Mouse (Mus musculus) large intestine, adult 2 months (tissue): ENCODE measurements around the gene Clic6. TPM values are rescaled to one million over a fixed set of nuclear protein-coding genes. Genes with fewer than 3 reads are reported as not detected.
"Not testable (repeated sequence)": the region's sequence is repeated elsewhere in the genome, so short reads cannot be mapped to it uniquely, and the experiment has no call there.

ENCODE experiments used
- DNase-seq: peaks from one replicate; pipeline ENCODE4 v3.0.0-alpha.2; 2012; ENCODE audit warnings: low read depth, low spot score
- WGBS: fragments of 180-500 bp; shearing (Covaris S2); methylation state at CpG from one replicate; pipeline ENCODE4 v1.1.7; 2018; 5-methylcytosine and 5-hydroxymethylcytosine counted together
- polyA plus RNA-seq: library from polyadenylated mRNA; depleted of rRNA; stranded (reverse); fragments of >200 nt; gene quantifications from 2 replicates; pipeline ENCODE4 v1.2.3, GENCODE M21; 2012

The Clic6 gene
- polyA plus RNA-seq, 1 experiment, result 5.7 TPM

DNA sequence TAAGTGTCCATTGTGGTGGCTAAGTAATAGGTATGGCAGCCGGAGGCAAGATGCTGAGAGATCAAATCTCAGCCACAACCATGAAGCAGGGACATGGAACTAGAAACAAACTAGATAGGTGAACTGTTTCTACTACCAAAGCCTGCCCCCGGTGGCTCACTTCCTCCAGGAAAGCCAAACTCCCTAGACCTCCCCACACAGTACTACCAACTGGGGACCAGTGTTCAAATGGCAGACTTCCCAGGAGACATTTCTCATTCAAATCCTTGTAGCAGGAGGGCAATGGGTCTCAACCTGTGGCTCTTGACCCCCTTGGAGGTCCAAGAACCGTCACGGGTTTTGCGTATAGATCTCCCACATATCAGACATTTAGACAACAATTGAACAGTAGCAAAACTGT lies 18.5 kb upstream of the Clic6 start:
- DNase-seq, result no peak
- 80% methylated on average over 5 of the region's 5 CpGs for WGBS

DNA sequence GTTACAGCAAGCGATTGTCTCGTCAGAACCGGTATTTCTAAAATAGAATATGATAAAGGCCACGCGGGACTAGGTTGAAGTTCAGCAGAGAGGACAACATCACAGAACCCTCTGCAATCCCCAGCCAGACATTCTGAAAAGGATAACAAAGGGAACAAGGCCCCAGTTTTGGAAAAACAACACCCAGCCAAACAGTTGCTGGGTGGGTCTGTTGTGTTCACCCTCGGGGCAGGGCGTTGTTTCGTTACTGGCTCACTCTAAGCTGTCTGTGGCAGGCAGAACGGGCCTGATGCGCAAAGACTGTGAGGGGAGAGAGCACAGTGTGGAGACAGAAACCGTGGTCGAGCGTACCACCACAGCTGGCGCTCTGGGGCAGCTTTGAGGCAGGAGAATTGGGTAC lies 17.1 kb upstream of the Clic6 start:
- 74% methylated on average over 14 of the region's 14 CpGs for WGBS

DNA sequence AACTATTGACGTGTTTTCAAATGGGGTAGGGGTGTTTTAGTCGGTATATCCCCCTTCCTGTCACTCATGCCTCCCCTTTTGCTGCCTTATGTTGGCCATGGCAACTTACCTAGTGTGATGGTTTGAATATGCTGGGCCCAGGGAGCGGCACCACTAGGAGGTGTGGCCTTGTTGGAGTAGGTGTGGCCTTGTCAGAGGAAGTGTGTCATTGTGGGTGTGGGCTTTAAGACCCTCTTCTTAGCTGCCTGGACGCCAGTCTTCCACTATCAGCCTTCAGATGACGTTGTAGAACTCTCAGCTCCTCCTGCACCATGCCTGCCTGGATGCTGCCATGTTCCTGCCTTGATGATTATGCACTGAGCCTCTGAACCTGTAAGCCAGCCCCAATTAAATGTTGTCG lies 14.8 kb upstream of the Clic6 start, which contains the start of gene Rcan1:
Gene Rcan1, minus strand, starts transcription at position 162 of the 400 bp plus-strand sequence.
- DNase-seq, result no peak
- 77% methylated on average over 6 of the region's 6 CpGs for WGBS

More for the DNA sequence above, 17.1 kb upstream of the Clic6 start:
- no peak for DNase-seq

DNA sequence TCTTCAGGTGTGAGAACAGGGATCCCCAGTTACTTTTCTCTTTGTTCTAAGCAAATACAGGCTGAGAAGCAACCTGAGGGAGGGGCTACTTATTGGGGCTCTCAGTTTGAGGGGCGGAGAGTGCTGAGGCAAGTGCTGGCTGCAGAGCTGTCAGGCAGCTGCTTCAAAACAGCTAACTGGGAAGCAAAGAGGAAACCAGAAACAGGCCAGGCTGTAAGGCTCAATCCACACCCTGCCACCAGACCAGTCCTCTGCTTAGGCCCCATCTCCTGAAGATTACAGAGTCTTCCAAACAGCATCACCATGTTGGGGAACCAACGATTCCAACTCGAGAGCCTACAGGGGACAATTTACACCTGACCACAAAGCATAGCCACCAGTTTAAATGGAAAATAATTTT lies 12.6 kb upstream of the Clic6 start:
- DNase-seq, result no peak
- 68% methylated on average over 3 of the region's 3 CpGs for WGBS

DNA sequence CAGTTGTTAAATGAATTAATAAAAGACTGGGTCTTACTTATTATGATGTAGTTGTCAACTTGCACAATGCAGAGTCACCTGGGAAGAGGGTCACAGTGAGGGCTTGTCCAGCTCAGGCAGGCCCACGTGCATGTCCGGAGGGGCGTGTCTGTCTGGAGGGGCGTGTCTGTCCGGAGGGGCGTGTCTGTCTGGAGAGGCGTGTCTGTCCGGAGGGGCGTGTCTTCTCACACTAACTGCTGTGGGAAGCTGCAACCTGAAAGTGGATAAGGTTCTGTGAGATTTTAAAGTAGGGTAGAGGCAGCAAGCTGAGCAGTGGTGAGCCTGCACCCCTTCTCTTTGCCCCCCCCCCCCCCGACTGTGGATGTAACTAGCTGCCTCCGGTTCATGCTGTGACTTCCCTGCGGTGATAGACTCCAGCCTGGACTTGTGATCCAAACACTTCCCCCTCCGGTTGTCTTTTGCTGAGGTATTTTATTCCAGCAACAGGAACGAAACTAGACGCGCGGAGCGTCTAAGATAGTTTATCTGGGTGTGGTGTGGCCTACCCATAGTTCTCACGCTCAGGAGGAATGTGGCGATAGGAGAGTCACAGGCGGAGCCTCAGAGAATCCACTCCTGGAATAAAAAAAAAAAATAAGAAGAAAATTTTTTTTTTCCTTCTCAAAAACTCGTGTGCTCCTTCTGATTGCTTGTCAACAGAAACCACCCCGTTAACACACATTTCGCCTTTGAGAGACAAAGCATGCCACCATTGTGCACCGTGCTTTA lies 10.3 kb upstream of the Clic6 start:
- DNase-seq, result no peak
- 29% methylated on average over 25 of the region's 25 CpGs for WGBS

DNA sequence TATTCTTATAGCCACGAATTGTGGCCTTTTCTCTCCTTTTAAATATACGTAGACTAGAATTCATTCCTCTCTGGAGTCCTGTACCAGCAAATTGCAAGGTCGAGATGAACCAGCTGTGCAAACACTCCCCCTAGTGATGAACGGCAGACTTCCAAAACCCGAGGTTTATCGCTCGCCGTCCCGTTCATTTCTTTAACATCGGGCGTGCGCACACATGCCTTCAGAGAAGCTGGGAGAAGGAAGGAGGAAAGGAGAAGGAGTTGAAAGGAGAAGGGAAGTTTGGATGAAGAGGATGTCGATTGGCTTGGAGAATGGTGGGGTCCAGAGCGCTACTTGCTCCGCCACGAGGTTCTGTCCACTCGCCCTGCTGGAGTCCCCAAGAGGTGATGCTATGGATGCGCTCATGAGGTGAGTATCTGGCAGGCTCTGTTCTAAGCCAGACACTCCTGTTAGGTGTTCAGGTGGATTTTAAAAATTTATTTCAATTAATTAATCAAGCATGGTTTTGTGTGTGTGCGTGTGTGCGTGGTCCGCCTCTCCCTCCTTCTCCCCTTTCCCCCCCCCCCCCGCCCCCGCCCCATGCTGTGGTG lies 6.9 kb upstream of the Clic6 start:
- WGBS, result 14% methylated on average over 23 of the region's 23 CpGs
- DNase-seq, result no peak

DNA sequence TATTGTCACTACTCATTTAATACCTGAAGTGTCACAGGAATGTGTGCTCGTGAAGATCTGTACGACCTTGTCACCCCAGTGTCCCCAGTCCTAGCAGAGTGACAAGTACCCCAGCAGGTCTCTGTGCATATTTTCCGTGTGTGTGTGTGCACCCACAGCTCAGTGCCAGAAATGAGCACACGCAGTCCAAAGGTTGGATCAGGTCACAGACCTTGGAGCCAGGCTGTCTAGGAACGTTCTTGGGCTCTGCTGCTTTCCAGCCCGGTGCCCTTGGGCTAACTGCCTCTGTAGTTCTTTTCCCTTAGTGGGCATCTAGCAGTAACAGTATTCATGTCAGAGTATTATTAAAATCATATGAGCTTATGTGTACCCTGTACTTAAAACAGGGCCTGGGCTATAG lies 1.6 kb downstream of the Clic6 start:
- WGBS, result 57% methylated on average over 6 of the region's 6 CpGs

DNA sequence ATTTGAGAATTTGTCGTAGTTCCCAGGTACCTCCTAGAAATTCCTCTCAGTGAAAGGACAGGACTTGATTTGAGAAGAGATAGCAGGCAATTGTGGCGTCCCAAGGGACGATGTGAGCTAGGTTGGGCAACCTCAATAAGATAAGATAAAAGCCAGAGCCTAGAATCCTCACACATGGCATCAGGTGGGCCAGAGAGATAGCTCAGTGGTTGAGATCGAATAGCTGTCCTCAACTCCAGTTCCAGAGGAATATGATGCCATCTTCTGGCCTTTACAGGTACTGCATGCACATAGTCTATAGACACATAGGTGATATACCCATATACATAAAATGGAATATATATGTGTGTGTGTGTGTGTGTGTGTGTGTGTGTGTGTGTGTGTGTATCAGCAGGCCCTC lies 2.0 kb downstream of the Clic6 start:
- WGBS, result 69% methylated on average over 4 of the region's 4 CpGs
- no peak for DNase-seq

More for the DNA sequence above, 1.6 kb downstream of the Clic6 start:
- no peak for DNase-seq

DNA sequence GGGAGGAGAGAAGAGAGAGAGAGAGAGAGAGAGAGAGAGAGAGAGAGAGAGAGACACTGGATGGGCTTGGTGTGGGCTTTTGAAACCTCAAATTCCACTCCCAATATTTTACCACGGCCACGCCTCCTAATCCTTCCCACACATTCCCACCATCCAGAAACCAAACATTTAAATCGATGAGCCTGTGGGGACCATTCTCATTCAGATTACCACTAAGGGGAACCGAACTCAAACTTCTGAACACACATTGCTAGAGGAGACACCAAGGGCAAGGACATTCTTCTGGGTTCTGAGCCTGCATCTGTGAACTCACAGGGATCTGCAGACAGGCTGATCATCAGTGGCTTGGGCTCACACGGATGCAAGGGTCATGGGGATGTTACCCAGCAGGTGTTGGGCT lies 2.9 kb downstream of the Clic6 start:
- WGBS, result 83% methylated on average over 5 of the region's 5 CpGs

DNA sequence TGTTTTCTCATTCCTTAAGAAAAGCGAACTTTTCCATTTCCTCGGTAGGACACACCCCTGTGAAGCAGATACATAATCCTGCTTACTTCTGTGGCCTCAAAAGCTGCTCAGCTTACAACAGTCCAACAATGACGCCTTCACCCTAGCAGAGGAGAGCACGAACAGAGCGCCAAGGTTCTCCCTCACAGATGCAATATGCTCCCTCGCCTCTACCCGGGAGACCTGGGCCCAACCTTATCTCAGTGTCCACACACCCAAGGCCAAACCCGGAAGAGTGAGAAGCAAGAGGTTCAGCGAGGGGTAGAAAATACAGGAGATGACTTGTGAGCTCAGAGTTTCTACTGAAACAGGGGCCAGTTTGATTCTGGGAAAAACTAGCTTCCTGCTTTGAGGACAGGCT lies 3.8 kb downstream of the Clic6 start:
- DNase-seq, result no peak
- 44% methylated on average over 9 of the region's 9 CpGs for WGBS

More for the DNA sequence above, 2.9 kb downstream of the Clic6 start:
- no peak for DNase-seq

DNA sequence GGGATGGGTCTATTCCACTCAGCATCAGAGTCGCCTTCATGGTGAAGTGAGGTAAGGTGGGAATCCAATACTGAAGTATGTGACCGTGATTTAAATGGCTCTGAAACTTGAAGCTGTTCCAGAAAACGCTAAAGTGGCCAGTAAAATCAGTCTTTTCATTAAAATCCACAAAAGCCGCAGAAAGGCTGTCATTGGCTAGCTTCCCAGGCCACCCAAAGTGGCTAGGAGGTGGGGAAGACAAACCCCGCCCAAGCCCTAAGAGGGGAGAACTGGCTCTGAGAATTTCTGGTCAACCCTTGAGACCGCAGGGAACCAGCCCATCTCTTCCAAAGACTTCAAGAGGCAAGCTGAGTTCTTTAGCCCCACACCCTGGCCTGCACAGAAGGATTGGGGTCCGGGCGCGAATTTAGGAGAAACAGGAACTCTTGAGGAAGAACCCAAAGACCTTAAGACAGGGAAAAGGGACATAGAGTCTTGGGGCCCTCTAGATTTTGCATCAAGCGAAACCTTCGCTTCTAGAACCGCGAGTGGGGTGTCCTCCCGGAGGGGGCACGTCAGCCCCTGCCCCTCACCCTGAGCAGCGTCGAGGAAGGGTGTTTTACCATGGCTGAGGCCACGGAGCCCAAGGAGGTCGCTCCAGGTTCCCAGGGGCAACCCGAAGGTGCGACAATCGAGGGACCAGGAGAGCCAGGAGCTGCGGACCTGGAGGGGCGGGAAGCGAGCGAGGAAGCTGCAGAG lies 12.5 kb downstream of the Clic6 start:
- no peak for DNase-seq
- 13% methylated on average over 26 of the region's 26 CpGs for WGBS

DNA sequence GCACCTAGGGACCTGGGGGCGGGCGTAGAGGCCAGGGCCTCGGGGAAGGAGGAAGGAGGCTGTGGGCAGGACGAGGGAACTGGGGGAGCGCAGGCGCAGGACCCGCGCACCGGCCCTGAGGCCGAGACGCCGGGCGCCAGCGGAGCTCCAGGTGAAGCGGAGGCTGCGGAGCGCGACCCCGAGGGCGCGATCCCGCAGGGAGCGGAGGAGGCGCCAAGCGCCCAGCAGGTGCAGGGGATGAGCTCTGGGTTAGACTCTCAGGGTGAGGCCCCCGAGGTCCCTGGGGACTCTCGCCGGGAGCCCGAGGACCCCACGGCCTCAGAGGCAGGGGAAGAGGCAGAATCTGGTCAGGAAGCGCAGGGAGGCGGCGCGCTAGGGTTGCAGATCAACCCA lies 13.0 kb downstream of the Clic6 start:
- no peak for DNase-seq
- WGBS, result 1% methylated on average over 34 of the region's 34 CpGs

DNA sequence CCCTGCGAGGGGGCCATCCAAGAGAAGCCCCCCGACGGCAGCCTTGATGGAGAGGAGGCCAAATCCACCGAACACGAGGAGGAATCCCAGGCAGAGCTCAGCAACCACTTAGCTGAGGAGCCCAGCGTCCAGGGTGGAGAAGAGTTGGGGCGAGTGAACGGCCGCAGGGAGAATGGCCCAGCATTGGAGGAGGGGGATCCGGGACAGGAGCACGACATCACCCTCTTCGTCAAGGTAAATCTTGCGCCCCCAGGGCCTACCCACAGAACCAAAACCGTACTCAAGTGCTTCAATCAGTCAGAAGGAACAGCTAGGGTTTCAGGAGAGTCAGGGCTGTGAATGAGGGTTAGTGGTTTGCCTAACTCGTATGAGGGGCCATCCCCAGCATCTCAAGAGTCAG lies 13.8 kb downstream of the Clic6 start:
- DNase-seq, result no peak
- 12% methylated on average over 15 of the region's 15 CpGs for WGBS

DNA sequence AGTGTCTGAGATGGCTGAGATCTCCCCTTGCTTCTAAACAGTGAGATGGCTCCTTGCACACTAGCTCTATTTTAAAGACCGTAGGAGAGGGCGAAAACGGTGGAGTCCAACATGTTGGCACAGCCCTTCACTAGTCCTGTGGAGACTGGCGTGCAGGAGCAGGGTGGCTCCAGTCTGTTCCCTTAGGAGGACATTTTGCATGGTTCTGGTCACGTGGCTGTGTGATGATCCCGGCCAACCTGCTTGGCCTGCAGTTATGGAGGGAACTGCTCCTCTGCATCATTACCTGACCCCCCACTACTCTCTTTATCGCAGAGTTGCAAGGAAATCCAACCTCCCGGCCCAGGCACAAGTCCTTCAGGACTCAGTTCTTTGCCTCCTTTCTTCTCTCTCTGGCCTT lies 15.0 kb downstream of the Clic6 start:
- DNase-seq, result no peak
- WGBS, result 36% methylated on average over 8 of the region's 8 CpGs

DNA sequence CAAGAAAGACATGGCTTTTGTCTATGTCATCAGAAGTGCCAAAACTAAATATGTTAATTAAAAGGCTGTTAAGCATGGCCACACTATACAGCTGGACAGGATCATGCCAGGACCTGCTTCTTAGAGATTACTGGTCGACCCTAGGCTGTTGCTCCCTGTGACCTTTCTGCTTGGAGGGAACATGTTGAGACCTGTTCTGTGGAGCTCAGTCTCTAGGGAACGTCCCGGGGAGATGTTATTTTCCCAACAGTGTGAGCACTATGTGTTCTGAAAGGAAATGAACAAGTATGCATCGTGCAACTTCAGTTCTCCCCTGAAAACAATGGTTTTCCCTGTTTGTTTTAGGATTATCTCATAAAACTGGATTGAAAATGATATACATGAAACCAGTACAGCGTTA lies 17.6 kb downstream of the Clic6 start:
- 67% methylated on average over 5 of the region's 5 CpGs for WGBS
- no peak for DNase-seq

DNA sequence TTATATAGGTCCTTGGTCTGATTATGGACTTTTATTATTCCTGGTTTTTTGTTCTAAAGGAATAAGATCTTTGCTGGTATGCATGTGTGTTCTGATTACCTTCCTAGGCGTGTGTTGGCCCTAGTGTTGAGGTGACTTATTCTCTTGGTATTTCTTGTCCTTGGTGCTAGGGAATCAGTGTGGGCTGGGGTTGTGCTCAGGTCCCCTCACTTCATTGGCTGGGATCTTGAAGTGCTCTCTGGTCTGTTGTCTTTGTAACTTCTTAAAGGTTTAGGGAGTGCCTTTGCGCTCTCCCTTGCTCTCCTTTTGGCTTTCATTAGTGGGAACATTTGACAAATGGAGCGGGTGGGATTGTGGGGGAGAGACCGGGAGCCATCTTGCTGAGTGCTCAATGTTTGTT lies 22.0 kb downstream of the Clic6 start:
- no peak for DNase-seq
- WGBS, result 91% methylated on average over 4 of the region's 4 CpGs

DNA sequence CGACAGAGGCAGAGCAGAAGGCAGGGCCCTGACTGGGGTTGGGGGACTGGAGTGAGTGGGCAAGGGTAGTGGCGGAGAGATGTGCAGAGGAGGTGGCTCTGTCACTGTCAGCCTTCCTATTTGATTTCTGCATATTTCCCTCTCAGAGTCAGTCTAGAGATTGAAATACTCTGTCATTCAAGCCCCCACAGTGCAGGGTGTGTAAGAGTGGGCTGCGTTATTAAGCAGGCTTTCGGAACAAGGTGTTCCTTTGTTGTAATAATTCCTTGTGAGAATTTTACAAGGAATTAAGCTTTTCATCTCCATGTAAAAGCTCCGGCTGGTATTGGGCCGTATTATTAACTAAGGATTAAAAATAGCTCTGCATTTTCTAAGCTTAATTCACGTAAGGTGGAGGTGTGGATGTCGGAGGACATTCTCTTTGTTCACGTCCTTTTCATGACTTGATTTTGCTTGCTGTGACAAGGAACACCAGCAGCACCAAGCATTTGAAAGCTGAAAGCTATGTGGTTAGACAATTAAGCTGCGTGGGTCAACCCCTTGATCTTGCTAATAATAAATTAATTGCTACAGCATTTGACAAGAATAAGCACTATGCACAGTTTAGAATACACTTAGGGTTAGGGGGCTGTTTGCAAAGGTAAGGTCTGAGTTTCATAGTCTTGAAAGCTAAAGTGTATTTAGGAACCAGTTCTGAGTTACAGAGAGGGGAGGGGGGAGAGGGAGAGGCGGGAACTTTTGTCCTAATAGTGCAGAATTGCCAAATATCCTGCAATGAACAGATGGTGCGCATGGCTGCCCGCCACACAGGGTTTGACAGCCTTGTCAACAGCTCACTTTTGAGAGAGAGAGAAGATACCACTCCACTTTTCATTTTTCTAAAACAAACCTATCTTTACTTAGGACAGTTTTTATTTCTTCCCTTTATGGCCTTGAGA lies 25.6 kb downstream of the Clic6 start:
- 77% methylated on average over 13 of the region's 13 CpGs for WGBS

DNA sequence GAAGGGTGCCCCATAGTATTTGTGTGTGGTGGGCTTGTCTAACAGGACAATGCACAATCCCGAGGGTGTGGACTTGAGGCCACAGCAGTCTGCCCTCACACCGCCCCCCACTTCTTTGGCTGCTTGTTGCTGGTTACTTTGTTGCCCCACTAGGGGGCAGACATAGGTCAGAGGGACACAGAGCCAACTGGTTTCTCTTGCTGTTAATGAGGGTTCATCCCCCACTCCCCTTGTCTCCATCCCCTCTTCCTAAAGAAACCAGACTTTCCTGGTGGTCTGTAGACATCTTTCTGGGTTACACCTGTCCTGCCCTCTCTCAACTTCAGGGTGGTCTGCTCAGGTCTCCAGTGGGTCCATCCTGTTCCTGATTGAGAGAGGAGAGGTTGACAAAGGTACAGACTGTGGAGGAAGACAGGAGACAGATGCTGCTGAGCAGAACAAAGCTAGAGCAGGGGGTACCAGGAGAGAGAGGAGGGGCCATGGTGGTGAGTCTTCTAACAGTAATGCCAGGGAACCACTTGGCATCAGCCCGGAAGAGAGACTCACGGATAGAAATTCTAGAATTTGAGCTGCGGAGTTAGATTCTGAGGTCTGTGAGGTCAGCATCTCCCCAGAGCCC lies 26.3 kb downstream of the Clic6 start:
- 62% methylated on average over 5 of the region's 5 CpGs for WGBS

More for the DNA sequence above, 25.6 kb downstream of the Clic6 start:
- no peak for DNase-seq

DNA sequence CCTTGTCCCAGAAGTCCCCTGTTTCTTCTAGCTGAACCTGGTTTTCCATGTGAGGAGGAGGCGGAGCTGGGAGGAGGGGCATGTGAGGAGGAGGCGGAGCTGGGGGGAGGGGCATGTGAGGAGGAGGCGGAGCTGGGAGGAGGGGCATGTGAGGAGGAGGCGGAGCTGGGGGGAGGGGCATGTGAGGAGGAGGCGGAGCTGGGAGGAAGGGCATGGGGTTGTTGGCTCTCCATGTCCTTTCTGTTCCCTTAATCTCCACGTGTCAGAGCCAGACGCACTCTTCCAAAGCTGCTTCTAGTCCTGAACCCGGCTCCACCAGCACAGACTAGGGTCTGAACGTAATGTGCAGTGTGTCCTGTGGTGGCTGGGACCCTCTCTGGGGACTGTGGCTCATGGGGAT lies 29.4 kb downstream of the Clic6 start:
- WGBS, result 82% methylated on average over 9 of the region's 9 CpGs

More for the DNA sequence above, 26.3 kb downstream of the Clic6 start:
- DNase-seq, result no peak

More for the DNA sequence above, 29.4 kb downstream of the Clic6 start:
- not testable (repeated sequence) for DNase-seq
